Mouse (Mus musculus) kidney, adult 9 months (tissue): ENCODE results near the gene Atp1b4.
"Not testable (repeated sequence)": the region's sequence is repeated elsewhere in the genome, so short reads cannot be mapped to it uniquely, and the experiment has no call there.

Experiments used
- DNase-seq: peaks from one replicate; pipeline ENCODE4 v3.0.0; 2022

Gene Atp1b4

GRCm38 (mm10) chrX:38315884-38316283, at the start of gene Atp1b4:
Gene Atp1b4, plus strand, starts transcription at chrX:38316184.
- no peak for DNase-seq

- DNase-seq = no peak
Measured at GRCm38 (mm10) chrX:38308597-38308996, 7.4 kb upstream of the Atp1b4 start.

DNA sequence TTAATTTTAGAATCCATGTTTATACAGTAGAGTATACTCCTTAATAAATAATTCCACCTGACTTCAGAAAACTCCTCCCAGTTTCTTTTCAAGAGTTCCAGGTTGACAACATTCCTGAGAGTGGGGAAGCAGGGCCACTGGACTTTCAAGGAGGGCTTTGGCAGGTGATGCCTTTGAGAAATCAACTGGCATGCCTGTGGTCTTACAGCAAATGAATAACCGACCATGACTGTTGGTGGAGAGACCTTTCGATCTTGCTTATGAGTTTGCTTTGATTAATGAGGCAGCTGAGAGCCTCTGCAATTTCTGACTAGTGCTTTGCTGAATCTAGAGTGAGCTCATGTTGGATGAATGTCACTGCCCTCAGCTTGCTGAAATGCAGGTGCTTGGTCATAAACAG, 4.9 kb upstream of the Atp1b4 start:
- DNase-seq = no peak

- no peak for DNase-seq
Measured at GRCm38 (mm10) chrX:38312910-38313625, 2.9 kb upstream of the Atp1b4 start.

DNA sequence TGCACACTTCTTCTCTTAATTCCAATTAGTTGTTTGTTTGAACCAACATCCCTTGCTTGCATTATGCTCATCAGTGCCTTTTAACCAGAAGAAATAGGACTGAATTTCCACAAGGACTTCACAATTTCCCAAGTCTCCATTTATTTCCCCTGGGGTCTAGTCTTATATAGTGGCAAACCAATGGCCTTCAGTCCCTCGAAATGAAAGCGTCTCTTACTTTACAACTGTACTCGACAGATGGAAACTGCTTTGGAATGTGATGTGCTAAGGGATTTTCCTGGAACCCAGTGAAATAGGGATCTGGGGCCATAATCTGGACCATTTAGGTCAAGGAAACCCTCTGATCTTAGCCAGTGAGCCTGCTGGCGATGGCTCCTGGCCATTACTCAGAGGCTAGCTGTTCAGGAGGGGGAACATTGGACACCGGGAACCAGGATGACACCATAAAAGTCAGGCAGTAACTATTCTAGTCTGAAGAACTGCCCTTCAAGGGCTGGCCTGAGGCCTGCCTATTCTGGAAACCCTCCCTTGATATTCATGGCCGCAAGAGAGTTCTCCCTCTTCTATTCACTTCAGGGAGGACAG, 2.3 kb upstream of the Atp1b4 start:
- DNase-seq = no peak

- no peak for DNase-seq
Measured at GRCm38 (mm10) chrX:38330695-38331406, 14.9 kb downstream of the Atp1b4 start.

- DNase-seq = peak; percentile 73
Measured at GRCm38 (mm10) chrX:38334329-38335279, 18.6 kb downstream of the Atp1b4 start.

DNA sequence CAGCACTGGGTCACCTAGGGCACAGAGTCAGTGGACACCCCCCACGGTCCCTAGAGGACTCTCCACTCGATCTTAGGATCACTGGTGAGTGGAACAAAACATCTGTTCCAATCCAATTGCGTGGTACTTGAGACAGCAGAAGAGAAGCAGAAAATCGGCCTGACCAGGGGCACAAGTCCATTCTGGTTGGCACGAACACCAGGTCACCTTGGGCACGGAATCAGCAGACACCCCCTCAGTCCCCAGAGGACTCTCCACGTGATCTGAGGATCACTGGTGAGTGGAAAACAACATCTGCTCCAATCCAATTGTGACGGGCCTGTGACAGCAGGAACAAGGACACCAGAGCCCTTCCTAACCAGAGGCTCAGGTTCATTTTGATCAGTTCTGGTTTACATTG, 46.0 kb downstream of the Atp1b4 start:
- peak; percentile 72 for DNase-seq

DNA sequence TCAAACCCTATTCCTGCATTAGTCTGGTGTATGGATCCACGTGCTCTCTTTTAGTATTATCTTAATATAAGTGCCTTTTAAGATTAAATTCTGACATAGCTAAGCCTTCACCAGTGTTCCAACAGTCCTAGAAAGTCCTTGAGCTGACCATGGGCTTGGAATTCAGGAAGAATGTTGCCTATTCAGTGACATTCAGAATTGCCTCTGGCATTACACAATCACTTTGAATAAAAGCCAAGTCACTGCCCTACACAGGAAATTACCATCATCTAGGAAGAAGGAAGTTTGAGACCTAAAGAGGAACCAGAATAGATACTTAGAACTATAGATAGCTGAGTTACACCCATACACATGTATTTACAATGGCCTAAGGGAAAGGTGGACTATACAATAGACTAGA, 48.6 kb downstream of the Atp1b4 start:
- peak; percentile 29 for DNase-seq

DNA sequence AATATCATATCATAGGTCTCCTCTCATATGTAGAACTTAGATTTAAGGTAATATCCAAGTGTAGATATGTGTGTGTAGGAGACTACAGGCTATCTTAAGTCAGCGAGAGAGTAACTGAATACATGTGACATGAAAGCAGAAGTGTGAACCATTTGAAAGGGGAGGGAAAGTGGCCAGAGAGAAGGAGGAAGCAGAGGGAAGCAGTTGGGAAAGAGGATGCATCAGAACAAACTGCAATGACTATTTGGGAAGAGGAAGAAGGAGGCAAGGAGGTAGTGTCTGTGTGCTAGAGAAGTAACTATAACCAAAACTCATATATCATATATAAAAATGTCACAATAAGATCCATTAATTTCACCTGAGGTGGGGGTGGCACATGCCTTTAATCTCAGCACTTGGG, 57.2 kb downstream of the Atp1b4 start:
- DNase-seq = not testable (repeated sequence)
